Mouse (Mus musculus): ENCODE data around the gene Rps29.

GRCm38 (mm10) chr12:69177526-69177925 is 18.5 kb upstream of the Rps29 start:
- no peak for TF ChIP-seq POLR2A (IDR thresholded peaks at IDR 0.05; ENCODE audit: borderline replicate concordance, control insufficient read depth, low read depth, low read length)
- no peak for TF ChIP-seq CTCF (IDR thresholded peaks at IDR 0.05; ENCODE audit: control insufficient read depth, insufficient read depth, low read length)
